Mouse (Mus musculus) lung, postnatal 0 days (tissue): Measurements from ENCODE around the gene Mapk14. TPM values are rescaled to one million over a fixed set of nuclear protein-coding genes. Genes with fewer than 3 reads are reported as not detected.
A peak's percentile ranks its signal among the peaks of the same experiment; 100 is the strongest.

ENCODE experiments used
- ATAC-seq: fragments of 200-750 bp; cut with Nextera tagmentation; 2 replicates; pipeline ENCODE4 v1.8.0; 2017; ENCODE audit warnings: moderate library complexity
- DNase-seq: peaks from one replicate; pipeline ENCODE4 v3.0.0-alpha.2; 2016; ENCODE audit warnings: low spot score
- H3K27ac ChIP-seq: fragments of 300-500 bp; sonication (generic); 2 replicates; pipeline ENCODE4 v1.5.1; 2014; ENCODE audit warnings: antibody characterized with exemption, mild to moderate bottlenecking, low read length, mixed read lengths
- H3K27me3 ChIP-seq: fragments of 300-500 bp; sonication (generic); replicated peaks from 2 replicates; pipeline ENCODE4 v1.6.1; 2014; ENCODE audit warnings: low read length, mixed read lengths; ENCODE audit not compliant: insufficient read depth
- H3K36me3 ChIP-seq: fragments of 300-500 bp; sonication (generic); 2 replicates; pipeline ENCODE4 v1.6.1; 2014; ENCODE audit warnings: low read length, mixed read lengths; ENCODE audit not compliant: insufficient read depth
- H3K4me1 ChIP-seq: fragments of 300-500 bp; sonication (generic); 2 replicates; pipeline ENCODE4 v1.6.1; 2014; ENCODE audit warnings: antibody characterized with exemption, low read depth, low read length, mixed read lengths; ENCODE audit not compliant: insufficient read depth
- H3K4me2 ChIP-seq: fragments of 300-500 bp; sonication (generic); replicated peaks from 2 replicates; pipeline ENCODE4 v1.6.1; 2014; ENCODE audit warnings: low read depth, mild to moderate bottlenecking, low read length, moderate library complexity, mixed read lengths
- H3K4me3 ChIP-seq: fragments of 300-500 bp; sonication (generic); 2 replicates; pipeline ENCODE4 v1.5.1; 2014; ENCODE audit warnings: low read depth, low read length
- H3K9ac ChIP-seq: fragments of 300-500 bp; sonication (generic); replicated peaks from 2 replicates; pipeline ENCODE4 v1.6.1; 2014; ENCODE audit warnings: low read depth, mild to moderate bottlenecking
- H3K9me3 ChIP-seq: fragments of 300-500 bp; sonication (generic); 2 replicates; pipeline ENCODE4 v1.6.1; 2016; ENCODE audit warnings: low read length, mixed read lengths
- CTCF ChIP-seq: IDR thresholded peaks from 2 replicates; pipeline ENCODE4 v1.5.1; 2016; ENCODE audit warnings: antibody characterized with exemption, mild to moderate bottlenecking
- EP300 ChIP-seq: IDR thresholded peaks from 2 replicates; pipeline ENCODE4 v1.6.1; 2016; ENCODE audit warnings: antibody characterized with exemption, mild to moderate bottlenecking, control low read depth
- WGBS: fragments of 180-500 bp; shearing (Covaris S2); extraction: QIAGEN DNeasy Blood & Tissue Kit; methylation state at CpG from one replicate; pipeline ENCODE4 v1.1.7; 2014; 5-methylcytosine and 5-hydroxymethylcytosine counted together
- polyA plus RNA-seq: library from polyadenylated mRNA; unstranded; fragments of >200 nt; fragmentation: Nextera tagmentation; extraction: Ambion mirVana; gene quantifications from 2 replicates; pipeline ENCODE4 v1.2.1, GENCODE M21; 2015

Mapk14 gene
- polyA plus RNA-seq, 1 experiment from 2014 or later = 34.0 TPM

DNA sequence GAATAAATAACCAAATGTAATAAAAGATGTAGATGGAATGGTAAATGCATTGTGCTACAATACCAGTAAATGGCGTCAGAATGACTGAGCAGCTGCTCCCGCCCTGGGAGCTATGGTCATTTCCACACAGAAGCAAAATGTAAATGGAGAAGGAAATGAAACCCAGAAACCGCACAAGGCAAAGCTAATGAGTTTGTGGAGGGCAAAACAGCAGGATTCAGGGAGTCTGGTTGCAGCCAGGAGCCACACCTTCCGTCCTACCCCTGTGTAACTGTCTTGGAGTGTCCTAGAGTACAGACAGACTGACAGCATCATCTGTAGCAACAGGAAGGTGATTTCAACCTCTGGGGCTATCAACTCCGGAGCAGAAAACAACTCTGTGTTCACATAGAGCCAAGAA is 65.3 kb downstream of the Mapk14 start:
- 60% methylated on average over 5 of the region's 5 CpGs for WGBS
- no peak for ATAC-seq
- no peak for DNase-seq
- H3K36me3 ChIP-seq = no peaks in the 10 kb centered on the region
- H3K9me3 ChIP-seq = no peaks in the 10 kb centered on the region
- H3K27ac ChIP-seq = no peak overlapping the region
- H3K9ac ChIP-seq = no peak overlapping the region
- H3K4me2 ChIP-seq = no peak overlapping the region
- no peaks in the 10 kb centered on the region for H3K4me1 ChIP-seq
- H3K4me3 ChIP-seq = no peak overlapping the region
- no peaks in the 10 kb centered on the region for H3K27me3 ChIP-seq
- no peak for TF ChIP-seq CTCF
- no peak for TF ChIP-seq EP300

DNA sequence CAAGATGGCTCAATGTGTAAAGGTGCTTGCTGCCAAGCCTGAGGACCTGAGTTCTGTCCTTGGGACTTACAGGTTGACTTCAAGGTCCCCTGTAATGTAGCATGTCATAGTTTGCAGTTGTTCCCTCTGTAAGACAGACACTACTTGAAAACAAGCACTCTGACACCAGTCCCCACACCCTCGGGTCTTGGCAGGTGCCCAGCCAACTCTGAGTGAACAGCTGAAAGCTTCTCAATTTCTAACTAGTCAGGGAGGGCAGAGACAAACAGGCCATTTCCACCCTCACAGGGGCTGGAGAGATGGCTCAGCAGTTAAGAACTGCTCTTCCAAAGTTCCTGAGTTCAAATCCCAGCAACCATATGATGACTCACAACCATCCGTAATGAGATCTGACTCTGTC is 66.3 kb downstream of the Mapk14 start:
- H3K4me1 ChIP-seq = no peaks in the 10 kb centered on the region
- no peaks in the 10 kb centered on the region for H3K36me3 ChIP-seq
- 63% methylated on average over 2 of the region's 2 CpGs for WGBS
- H3K4me3 ChIP-seq = no peak overlapping the region
- no peak overlapping the region for H3K9ac ChIP-seq
- H3K27ac ChIP-seq = no peak overlapping the region
- ATAC-seq (no peak), DNase-seq (no peak)
- H3K9me3 ChIP-seq = no peaks in the 10 kb centered on the region
- H3K27me3 ChIP-seq = no peaks in the 10 kb centered on the region
- H3K4me2 ChIP-seq = no peak overlapping the region
- TF ChIP-seq CTCF (no peak), EP300 (no peak)

GRCm38 (mm10) chr17:28760736-28761312 is 69.7 kb downstream of the Mapk14 start:
- DNase-seq (peak; percentile 46), ATAC-seq (peak; percentile 69)
- WGBS = 35% methylated on average over 8 of the region's 8 CpGs
- H3K9me3 ChIP-seq = no peaks in the 10 kb centered on the region
- no peaks in the 10 kb centered on the region for H3K4me1 ChIP-seq
- TF ChIP-seq EP300 (peak; percentile 97), CTCF (no peak)
- H3K36me3 ChIP-seq = no peaks in the 10 kb centered on the region
- no peak overlapping the region for H3K9ac ChIP-seq
- H3K4me2 ChIP-seq = no peak overlapping the region
- H3K4me3 ChIP-seq = no peak overlapping the region
- H3K27me3 ChIP-seq = no peaks in the 10 kb centered on the region
- H3K27ac ChIP-seq = no peak overlapping the region

- Histone ChIP-seq H3K9me3 (no peaks in the 10 kb centered on the region), H3K4me3 (no peak overlapping the region), H3K27ac (no peak overlapping the region), H3K27me3 (no peaks in the 10 kb centered on the region), H3K9ac (no peak overlapping the region), H3K4me1 (no peaks in the 10 kb centered on the region), H3K36me3 (no peaks in the 10 kb centered on the region), H3K4me2 (no peak overlapping the region)
- DNase-seq (peak; percentile 91), ATAC-seq (peak; percentile 62)
- WGBS = 14% methylated on average over 3 of the region's 3 CpGs
- no peak for TF ChIP-seq EP300
- TF ChIP-seq CTCF = peak; percentile 95
These were observed 70.7 kb downstream of the Mapk14 start for GRCm38 (mm10) chr17:28761871-28762270.

DNA sequence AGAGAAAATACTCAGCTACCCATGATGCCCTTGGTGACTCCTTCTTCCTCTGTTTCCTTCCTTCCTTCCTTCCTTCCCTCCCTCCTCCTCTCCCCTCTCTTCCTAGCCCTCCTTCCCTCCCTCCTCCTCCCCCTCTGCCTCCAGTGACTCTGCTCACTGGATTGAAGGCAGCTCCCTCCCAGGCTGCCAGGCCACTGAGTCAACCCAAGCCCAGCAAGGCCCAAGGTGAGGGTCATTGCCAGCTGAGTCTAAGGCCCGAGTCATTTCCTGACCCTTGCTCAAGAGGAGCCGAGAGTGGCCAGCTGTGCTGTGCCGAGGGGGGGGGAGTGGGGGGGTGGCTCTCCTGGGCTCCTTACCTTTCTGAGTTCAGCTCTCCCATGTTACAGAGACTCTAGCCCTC is 75.1 kb downstream of the Mapk14 start:
- H3K27me3 ChIP-seq = peaks cover 6% of the 10 kb centered on the region; the same call in 1 of the 2 replicates
- no peak for DNase-seq
- H3K9me3 ChIP-seq = no peaks in the 10 kb centered on the region
- H3K4me2 ChIP-seq = no peak overlapping the region
- H3K4me3 ChIP-seq = no peak overlapping the region
- no peak overlapping the region for H3K27ac ChIP-seq
- WGBS = 30% methylated on average over 3 of the region's 3 CpGs
- no peak for ATAC-seq
- no peak for TF ChIP-seq EP300
- TF ChIP-seq CTCF = no peak
- peaks cover 13% of the 10 kb centered on the region; the same call in 1 of the 2 replicates for H3K4me1 ChIP-seq
- no peaks in the 10 kb centered on the region for H3K36me3 ChIP-seq
- no peak overlapping the region for H3K9ac ChIP-seq

DNA sequence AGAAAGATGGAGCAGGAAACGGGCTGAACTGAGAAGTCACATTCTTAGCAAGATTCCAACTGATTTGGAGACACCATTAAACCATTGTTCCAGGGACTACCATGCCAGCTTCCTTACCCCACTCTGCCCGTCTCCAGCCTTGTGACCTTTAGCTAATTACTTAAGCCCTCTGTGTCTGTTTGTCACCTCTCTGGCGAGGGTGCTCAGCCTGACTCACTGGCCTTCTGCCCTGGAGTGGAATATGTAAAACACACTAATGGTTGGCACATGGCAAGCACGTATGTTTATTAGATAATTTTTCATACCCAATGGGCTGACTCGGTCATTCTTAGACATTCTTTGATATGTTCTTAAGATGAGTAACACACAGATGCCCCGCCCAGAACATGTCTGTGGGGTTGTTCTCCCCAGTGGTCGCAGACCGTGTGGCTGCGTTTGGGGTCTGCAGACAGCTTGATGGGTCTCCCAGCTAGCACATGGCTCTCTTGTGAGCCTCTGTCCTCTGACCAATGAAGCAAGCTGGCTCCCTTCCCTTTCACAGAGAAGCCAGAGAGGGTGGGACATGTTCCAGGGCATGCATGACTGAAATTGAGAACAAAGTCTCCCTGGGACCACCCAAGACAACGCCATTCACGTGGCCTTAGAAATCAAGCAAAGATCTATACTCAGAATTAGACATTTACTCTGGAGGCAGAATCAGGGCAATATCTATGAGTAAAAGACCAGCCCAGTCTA is 75.8 kb downstream of the Mapk14 start:
- no peaks in the 10 kb centered on the region for H3K36me3 ChIP-seq
- H3K4me2 ChIP-seq = no peak overlapping the region
- H3K9ac ChIP-seq = no peak overlapping the region
- peaks cover 13% of the 10 kb centered on the region; the same call in 1 of the 2 replicates for H3K4me1 ChIP-seq
- no peak overlapping the region for H3K4me3 ChIP-seq
- DNase-seq (no peak), ATAC-seq (no peak)
- peaks cover 6% of the 10 kb centered on the region; the same call in 1 of the 2 replicates for H3K27me3 ChIP-seq
- no peaks in the 10 kb centered on the region for H3K9me3 ChIP-seq
- TF ChIP-seq CTCF = no peak
- WGBS = 68% methylated on average over 11 of the region's 11 CpGs
- H3K27ac ChIP-seq = no peak overlapping the region
